Mouse (Mus musculus): ENCODE measurements around the gene Dnhd1. TPM values are rescaled to one million over a fixed set of nuclear protein-coding genes. Genes with fewer than 3 reads are reported as not detected.

Gene Dnhd1
- polyA plus RNA-seq, 1 experiment from 2014 or later = 1.4 TPM

DNA sequence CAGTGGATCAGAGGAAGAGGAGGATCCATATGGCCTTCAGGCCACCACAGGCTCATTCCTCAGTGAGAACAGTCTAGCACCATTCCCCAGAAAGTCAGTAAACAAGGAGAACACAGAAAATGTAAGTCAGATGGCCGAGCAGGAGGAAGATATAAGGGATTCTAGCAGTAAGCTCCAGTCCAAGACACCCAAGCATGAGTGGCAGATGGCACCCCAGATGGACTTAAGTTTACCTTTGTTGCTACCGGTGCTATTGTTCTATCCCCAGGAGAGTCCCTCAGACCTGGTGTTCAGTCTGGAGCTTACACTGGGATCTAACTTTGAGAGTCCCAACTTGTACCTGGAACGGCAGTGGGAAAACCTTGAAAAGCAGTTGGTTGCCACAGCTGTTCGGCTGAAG is 53.2 kb downstream of the Dnhd1 start:
- Histone ChIP-seq H3K4me1 (ENCODE audit: control insufficient read depth, insufficient read depth, low read length) (no peaks in the 10 kb centered on the region), H3K9me3 (replicated peaks; ENCODE audit: control insufficient read depth, low read length) (no peaks in the 10 kb centered on the region), H3K36me3 (ENCODE audit: control insufficient read depth, insufficient read depth, low read length) (no peaks in the 10 kb centered on the region), H3K27me3 (ENCODE audit: control insufficient read depth, insufficient read depth, low read length) (no peaks in the 10 kb centered on the region), H3K4me3 (replicated peaks; ENCODE audit: low read length) (no peak overlapping the region), H3K4me2 (ENCODE audit: low read depth, low read length) (no peak overlapping the region), H3K27ac (ENCODE audit: low read length) (no peak overlapping the region), H3K9ac (ENCODE audit: low read length) (no peak overlapping the region)
- 86% methylated on average over 4 of the region's 4 CpGs for WGBS
- no peak for ATAC-seq (ENCODE audit: insufficient read depth, low FRiP score)

GRCm38 (mm10) chr7:105708733-105709132 is 58.1 kb downstream of the Dnhd1 start:
- ATAC-seq (ENCODE audit: insufficient read depth, low FRiP score) = no peak
- Histone ChIP-seq H3K4me3 (replicated peaks; ENCODE audit: low read length) (no peak overlapping the region), H3K27me3 (ENCODE audit: control insufficient read depth, insufficient read depth, low read length) (no peaks in the 10 kb centered on the region), H3K9me3 (replicated peaks; ENCODE audit: control insufficient read depth, low read length) (no peaks in the 10 kb centered on the region), H3K27ac (ENCODE audit: low read length) (no peak overlapping the region), H3K36me3 (ENCODE audit: control insufficient read depth, insufficient read depth, low read length) (no peaks in the 10 kb centered on the region), H3K4me2 (ENCODE audit: low read depth, low read length) (no peak overlapping the region), H3K9ac (ENCODE audit: low read length) (no peak overlapping the region), H3K4me1 (ENCODE audit: control insufficient read depth, insufficient read depth, low read length) (no peaks in the 10 kb centered on the region)
- 90% methylated on average over 5 of the region's 5 CpGs for WGBS

GRCm38 (mm10) chr7:105715366-105715765 is 64.7 kb downstream of the Dnhd1 start:
- H3K4me2 ChIP-seq (ENCODE audit: low read depth, low read length) = no peak overlapping the region
- no peaks in the 10 kb centered on the region for H3K9me3 ChIP-seq (replicated peaks; ENCODE audit: control insufficient read depth, low read length)
- no peak overlapping the region for H3K4me3 ChIP-seq (replicated peaks; ENCODE audit: low read length)
- H3K36me3 ChIP-seq (ENCODE audit: control insufficient read depth, insufficient read depth, low read length) = no peaks in the 10 kb centered on the region
- no peak overlapping the region for H3K27ac ChIP-seq (ENCODE audit: low read length)
- H3K9ac ChIP-seq (ENCODE audit: low read length) = no peak overlapping the region
- no peaks in the 10 kb centered on the region for H3K27me3 ChIP-seq (ENCODE audit: control insufficient read depth, insufficient read depth, low read length)
- no peaks in the 10 kb centered on the region for H3K4me1 ChIP-seq (ENCODE audit: control insufficient read depth, insufficient read depth, low read length)
- ATAC-seq (ENCODE audit: insufficient read depth, low FRiP score) = no peak
- WGBS = 61% methylated on average over 3 of the region's 3 CpGs

DNA sequence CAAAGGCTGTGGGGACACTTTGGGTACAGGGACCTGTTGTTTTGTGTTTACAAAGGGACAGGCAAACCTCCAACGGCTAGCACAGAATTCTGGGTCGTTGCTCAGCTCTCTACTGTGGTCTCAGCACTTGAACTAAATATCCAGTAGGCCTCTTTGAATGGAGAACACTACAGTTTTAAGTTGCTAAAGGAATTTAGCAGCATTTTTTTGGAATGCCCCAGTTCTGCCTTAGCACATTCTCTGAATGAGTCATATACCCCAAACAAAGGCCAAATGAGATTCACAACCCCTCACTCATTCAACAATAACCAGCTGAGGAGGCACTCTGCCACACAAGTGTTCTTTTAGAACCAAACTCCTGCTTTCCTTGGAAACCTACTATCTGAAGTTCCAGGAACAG is 71.3 kb downstream of the Dnhd1 start:
- Histone ChIP-seq H3K4me3 (replicated peaks; ENCODE audit: low read length) (no peak overlapping the region), H3K9ac (ENCODE audit: low read length) (no peak overlapping the region), H3K9me3 (replicated peaks; ENCODE audit: control insufficient read depth, low read length) (no peaks in the 10 kb centered on the region), H3K4me2 (ENCODE audit: low read depth, low read length) (no peak overlapping the region), H3K4me1 (ENCODE audit: control insufficient read depth, insufficient read depth, low read length) (no peaks in the 10 kb centered on the region), H3K27me3 (ENCODE audit: control insufficient read depth, insufficient read depth, low read length) (no peaks in the 10 kb centered on the region), H3K27ac (ENCODE audit: low read length) (no peak overlapping the region), H3K36me3 (ENCODE audit: control insufficient read depth, insufficient read depth, low read length) (no peaks in the 10 kb centered on the region)
- 73% methylated on average over 2 of the region's 2 CpGs for WGBS
- ATAC-seq (ENCODE audit: insufficient read depth, low FRiP score) = no peak

GRCm38 (mm10) chr7:105726144-105726979 is 75.7 kb downstream of the Dnhd1 start:
- Histone ChIP-seq H3K27me3 (ENCODE audit: control insufficient read depth, insufficient read depth, low read length) (no peaks in the 10 kb centered on the region), H3K27ac (ENCODE audit: low read length) (no peak overlapping the region), H3K4me3 (replicated peaks; ENCODE audit: low read length) (no peak overlapping the region), H3K9ac (ENCODE audit: low read length) (no peak overlapping the region; the same call in 1 of the 2 replicates), H3K4me2 (ENCODE audit: low read depth, low read length) (no peak overlapping the region), H3K36me3 (ENCODE audit: control insufficient read depth, insufficient read depth, low read length) (0 out of 2 replicates have a peak, but pooled peaks cover under 1% of the 10 kb centered on the region), H3K9me3 (replicated peaks; ENCODE audit: control insufficient read depth, low read length) (no peaks in the 10 kb centered on the region), H3K4me1 (ENCODE audit: control insufficient read depth, insufficient read depth, low read length) (no peaks in the 10 kb centered on the region)
- WGBS = 86% methylated on average over 4 of the region's 4 CpGs
- ATAC-seq (ENCODE audit: insufficient read depth, low FRiP score) = peak; percentile 71; the same call in 1 of the 2 replicates

DNA sequence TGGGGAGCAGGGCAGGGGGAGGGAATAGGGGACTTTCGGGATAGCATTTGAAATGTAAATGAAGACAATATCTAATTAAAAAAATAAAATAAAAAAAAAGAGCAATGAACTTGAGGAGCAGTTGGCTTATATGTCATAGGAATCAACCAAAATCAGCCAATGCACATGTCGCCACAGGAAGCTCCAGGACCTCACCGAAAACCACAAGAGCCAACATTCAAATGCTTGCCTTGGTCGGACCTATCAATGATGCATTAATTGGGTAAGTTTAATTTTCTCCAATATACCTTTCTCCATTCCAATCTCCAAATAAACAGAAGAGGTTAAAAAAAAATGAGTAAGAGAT is 76.3 kb downstream of the Dnhd1 start:
- no peak overlapping the region for H3K4me2 ChIP-seq (ENCODE audit: low read depth, low read length)
- H3K9ac ChIP-seq (ENCODE audit: low read length) = no peak overlapping the region; the same call in 1 of the 2 replicates
- H3K9me3 ChIP-seq (replicated peaks; ENCODE audit: control insufficient read depth, low read length) = no peaks in the 10 kb centered on the region
- 95% methylated on average over 4 of the region's 4 CpGs for WGBS
- 0 out of 2 replicates have a peak, but pooled peaks cover 4% of the 10 kb centered on the region for H3K36me3 ChIP-seq (ENCODE audit: control insufficient read depth, insufficient read depth, low read length)
- H3K4me3 ChIP-seq (replicated peaks; ENCODE audit: low read length) = no peak overlapping the region
- H3K27ac ChIP-seq (ENCODE audit: low read length) = no peak overlapping the region
- no peaks in the 10 kb centered on the region for H3K27me3 ChIP-seq (ENCODE audit: control insufficient read depth, insufficient read depth, low read length)
- H3K4me1 ChIP-seq (ENCODE audit: control insufficient read depth, insufficient read depth, low read length) = no peaks in the 10 kb centered on the region
- no peak for ATAC-seq (ENCODE audit: insufficient read depth, low FRiP score)

DNA sequence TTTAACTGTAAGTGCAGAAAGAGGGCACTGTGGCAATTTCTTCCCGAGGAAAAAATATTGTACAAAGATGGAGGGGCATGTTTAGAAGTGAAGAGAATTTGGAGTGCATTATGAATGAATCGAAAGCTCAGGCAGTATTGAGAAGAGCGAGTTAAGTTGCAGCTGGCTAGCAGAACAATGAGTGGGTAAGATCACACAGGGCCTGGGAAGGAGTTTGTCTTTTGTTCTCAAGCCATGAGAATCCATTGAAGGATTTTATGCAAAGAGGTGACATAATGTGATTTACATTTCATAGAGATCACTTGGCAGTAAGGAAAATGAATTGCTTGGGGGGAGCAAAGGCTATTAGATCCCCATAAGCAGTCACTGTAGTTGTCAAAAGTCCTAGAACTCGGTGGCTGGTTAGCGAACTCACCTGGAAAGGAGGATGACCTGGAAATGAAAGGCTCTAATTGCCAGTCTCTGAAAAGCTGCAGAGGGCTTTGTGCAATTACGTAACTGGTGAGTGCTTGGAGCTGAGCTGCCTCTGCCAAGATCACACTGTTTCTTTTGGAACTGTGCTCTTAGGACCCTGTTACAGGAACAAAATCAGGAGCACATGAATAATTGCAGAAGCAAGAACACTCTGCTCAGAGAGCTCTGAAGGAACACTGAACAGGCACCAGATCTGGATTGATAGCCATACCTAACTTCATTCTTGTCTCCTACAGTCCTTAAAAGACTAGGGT is 78.2 kb downstream of the Dnhd1 start:
- Histone ChIP-seq H3K4me1 (ENCODE audit: control insufficient read depth, insufficient read depth, low read length) (no peaks in the 10 kb centered on the region), H3K4me2 (ENCODE audit: low read depth, low read length) (no peak overlapping the region), H3K9ac (ENCODE audit: low read length) (no peak overlapping the region), H3K4me3 (replicated peaks; ENCODE audit: low read length) (no peak overlapping the region), H3K9me3 (replicated peaks; ENCODE audit: control insufficient read depth, low read length) (no peaks in the 10 kb centered on the region), H3K36me3 (ENCODE audit: control insufficient read depth, insufficient read depth, low read length) (peaks cover 18% of the 10 kb centered on the region), H3K27me3 (ENCODE audit: control insufficient read depth, insufficient read depth, low read length) (no peaks in the 10 kb centered on the region), H3K27ac (ENCODE audit: low read length) (no peak overlapping the region)
- 81% methylated on average over 6 of the region's 6 CpGs for WGBS
- no peak for ATAC-seq (ENCODE audit: insufficient read depth, low FRiP score)

DNA sequence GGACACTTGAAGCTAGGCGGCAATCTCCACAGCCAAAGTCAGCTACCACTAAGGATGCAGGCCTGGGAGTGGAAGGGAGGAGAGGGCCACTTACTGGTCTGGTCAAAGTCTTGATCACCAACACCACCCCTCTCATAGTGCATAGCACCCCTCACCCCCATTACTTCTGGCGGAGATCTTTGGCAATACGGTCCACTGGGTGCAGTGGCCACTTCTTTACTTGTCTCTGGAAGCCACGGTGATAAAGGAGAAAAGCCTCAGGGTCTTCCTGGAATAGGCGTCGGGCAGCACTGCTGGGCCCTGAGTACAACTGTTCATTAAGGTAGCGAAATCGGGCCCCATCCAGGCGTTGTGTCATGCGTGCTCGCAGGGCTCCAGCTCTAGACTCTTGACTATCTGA is 83.2 kb downstream of the Dnhd1 start:
- H3K27ac ChIP-seq (ENCODE audit: low read length) = no peak overlapping the region
- H3K4me1 ChIP-seq (ENCODE audit: control insufficient read depth, insufficient read depth, low read length) = peaks cover 14% of the 10 kb centered on the region
- peaks cover 24% of the 10 kb centered on the region for H3K36me3 ChIP-seq (ENCODE audit: control insufficient read depth, insufficient read depth, low read length)
- H3K4me3 ChIP-seq (replicated peaks; ENCODE audit: low read length) = no peak overlapping the region
- H3K27me3 ChIP-seq (ENCODE audit: control insufficient read depth, insufficient read depth, low read length) = no peaks in the 10 kb centered on the region
- H3K9me3 ChIP-seq (replicated peaks; ENCODE audit: control insufficient read depth, low read length) = no peaks in the 10 kb centered on the region
- 93% methylated on average over 11 of the region's 11 CpGs for WGBS
- no peak overlapping the region for H3K4me2 ChIP-seq (ENCODE audit: low read depth, low read length)
- no peak for ATAC-seq (ENCODE audit: insufficient read depth, low FRiP score)
- no peak overlapping the region for H3K9ac ChIP-seq (ENCODE audit: low read length)

DNA sequence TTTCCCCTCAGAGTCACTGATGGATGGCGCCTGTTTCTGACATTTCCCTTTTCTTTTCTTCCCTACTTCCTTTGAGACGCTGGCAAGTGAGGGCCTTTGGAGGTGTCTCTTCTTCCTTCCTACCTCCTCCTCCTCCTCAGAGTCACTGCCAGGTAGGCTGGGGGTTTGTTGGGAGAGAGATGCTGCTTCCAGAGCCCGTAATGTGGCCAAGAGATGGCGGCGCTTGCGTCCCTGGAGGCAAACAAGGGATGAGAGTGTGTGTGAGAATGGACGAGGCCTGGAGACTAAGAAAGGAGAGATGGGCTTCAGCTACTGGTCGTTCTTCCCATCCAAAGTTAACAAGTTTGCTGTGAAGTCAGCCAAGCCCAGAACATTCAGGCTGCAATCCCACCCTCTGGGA is 84.2 kb downstream of the Dnhd1 start:
- Histone ChIP-seq H3K36me3 (ENCODE audit: control insufficient read depth, insufficient read depth, low read length) (peaks cover 24% of the 10 kb centered on the region), H3K9ac (ENCODE audit: low read length) (peak overlapping the region; percentile 95; the same call in 1 of the 2 replicates), H3K9me3 (replicated peaks; ENCODE audit: control insufficient read depth, low read length) (no peaks in the 10 kb centered on the region), H3K27me3 (ENCODE audit: control insufficient read depth, insufficient read depth, low read length) (no peaks in the 10 kb centered on the region), H3K4me2 (ENCODE audit: low read depth, low read length) (no peak overlapping the region), H3K4me3 (replicated peaks; ENCODE audit: low read length) (peak overlapping the region; percentile 93; the same call in 1 of the 2 replicates), H3K27ac (ENCODE audit: low read length) (no peak overlapping the region), H3K4me1 (ENCODE audit: control insufficient read depth, insufficient read depth, low read length) (peaks cover 20% of the 10 kb centered on the region)
- WGBS = 80% methylated on average over 8 of the region's 8 CpGs
- ATAC-seq (ENCODE audit: insufficient read depth, low FRiP score) = no peak

Measured in stomach, embryonic 16.5 days (tissue).